Mouse (Mus musculus): ENCODE data around the gene Ldhal6b. TPM values are rescaled to one million over a fixed set of nuclear protein-coding genes. Genes with fewer than 3 reads are reported as not detected.

Ldhal6b gene
- total and polyA plus RNA-seq, 2 experiments from 2014 or later = 0.84 TPM; not detected in 1

GRCm38 (mm10) chr17:5371521-5371920 lies 47.0 kb downstream of the Ldhal6b start:
- no peak for ATAC-seq
- Histone ChIP-seq H3K9ac (replicated peaks; ENCODE audit: low read length) (no peak overlapping the region), H3K4me2 (ENCODE audit: low read depth, low read length) (no peak overlapping the region), H3K9me3 (ENCODE audit: low read length) (no peaks in the 10 kb centered on the region), H3K27me3 (ENCODE audit: insufficient read depth, low read length) (no peaks in the 10 kb centered on the region), H3K36me3 (ENCODE audit: insufficient read depth, low read length) (no peaks in the 10 kb centered on the region), H3K4me3 (ENCODE audit: low read length) (no peak overlapping the region), H3K27ac (no peak overlapping the region), H3K4me1 (ENCODE audit: insufficient read depth, low read length) (no peaks in the 10 kb centered on the region)
- no peak for TF ChIP-seq CTCF (IDR thresholded peaks at IDR 0.05; ENCODE audit: low read depth)
- DNase-seq (ENCODE audit: low spot score) = no peak
- 49% methylated on average over 7 of the region's 7 CpGs for WGBS

- WGBS = 63% methylated on average over 4 of the region's 4 CpGs
- no peaks in the 10 kb centered on the region for H3K9me3 ChIP-seq (ENCODE audit: low read length)
- no peak overlapping the region for H3K9ac ChIP-seq (replicated peaks; ENCODE audit: low read length)
- no peaks in the 10 kb centered on the region for H3K4me1 ChIP-seq (ENCODE audit: insufficient read depth, low read length)
- no peak overlapping the region for H3K4me2 ChIP-seq (ENCODE audit: low read depth, low read length)
- no peaks in the 10 kb centered on the region for H3K27me3 ChIP-seq (ENCODE audit: insufficient read depth, low read length)
- H3K36me3 ChIP-seq (ENCODE audit: insufficient read depth, low read length) = no peaks in the 10 kb centered on the region
- DNase-seq (ENCODE audit: low spot score) (no peak), ATAC-seq (no peak)
- no peak overlapping the region for H3K27ac ChIP-seq
- TF ChIP-seq CTCF (IDR thresholded peaks at IDR 0.05; ENCODE audit: low read depth) = no peak
- no peak overlapping the region for H3K4me3 ChIP-seq (ENCODE audit: low read length)
Observed at GRCm38 (mm10) chr17:5371032-5371431, 47.5 kb downstream of the Ldhal6b start.

Small RNA genes within 50 kb of the gene (microRNA-seq; reads per million reads assigned to microRNA genes)
- 0 reads per million in 2 experiments for gene Gm22475

Other genes starting within 250 kb of the Ldhal6b start
- 57.0 and 67.1 TPM in 2 replicates for gene Tmem242, start 21.5 kb upstream of the Ldhal6b start, total RNA-seq (2014; rRNA removed)
- gene Tmem242, start 21.5 kb upstream of the Ldhal6b start, polyA plus RNA-seq (2015; fragmentation: Nextera tagmentation; extraction: Ambion mirVana) = 134 and 147 TPM in 2 replicates
- gene Zdhhc14, start 73.8 kb upstream of the Ldhal6b start, total RNA-seq (2014; rRNA removed) = 19.7 and 20.5 TPM in 2 replicates
- gene Zdhhc14, start 73.8 kb upstream of the Ldhal6b start, polyA plus RNA-seq (2015; fragmentation: Nextera tagmentation; extraction: Ambion mirVana) = 8.6 and 9.7 TPM in 2 replicates

Data from hindbrain, postnatal 0 days (tissue).